Mouse (Mus musculus) T-helper 17 cell (primary cell): ENCODE measurements around the gene Ppp1r37.

Experiments used
- in situ Hi-C, 2 experiments: fragments of 300-600 bp; cut with MboI, MseI; formaldehyde crosslinking; loops; 1 replicate in 1 of 2; 2 replicates in 1 of 2; pipeline ENCODE4 v1.15.1; 2025; ENCODE audit warnings: high pct_unique_total_duplicates in 2 of 2

The Ppp1r37 gene

GRCm38 (mm10) chr7:19572926-19573775 lies 10.3 kb upstream of the Ppp1r37 start:
- in situ Hi-C loops = no loop called here

- in situ Hi-C loops = no loop called here
These were observed 6.8 kb upstream of the Ppp1r37 start for GRCm38 (mm10) chr7:19569647-19570046.

GRCm38 (mm10) chr7:19567426-19567825 lies 4.5 kb upstream of the Ppp1r37 start:
- in situ Hi-C loops = no loop called here

GRCm38 (mm10) chr7:19565803-19566202 lies 2.9 kb upstream of the Ppp1r37 start:
- in situ Hi-C loops = no loop called here

- in situ Hi-C loops = no loop called here
These were observed 1.6 kb upstream of the Ppp1r37 start for GRCm38 (mm10) chr7:19564455-19564854.

- in situ Hi-C loops = no loop called here
These were observed 1.0 kb upstream of the Ppp1r37 start for GRCm38 (mm10) chr7:19563884-19564283.

- in situ Hi-C loops = no loop called here
These were observed 872 bp downstream of the Ppp1r37 start for GRCm38 (mm10) chr7:19561765-19562642.

GRCm38 (mm10) chr7:19561431-19561764 lies 1.5 kb downstream of the Ppp1r37 start:
- in situ Hi-C loops = no loop called here

- in situ Hi-C loops = no loop called here
These were observed 2.2 kb downstream of the Ppp1r37 start for GRCm38 (mm10) chr7:19560491-19561260.

- in situ Hi-C loops = no loop called here
These were observed 3.9 kb downstream of the Ppp1r37 start for GRCm38 (mm10) chr7:19558965-19559364.

GRCm38 (mm10) chr7:19557982-19558900 lies 4.6 kb downstream of the Ppp1r37 start:
- in situ Hi-C loops = no loop called here

GRCm38 (mm10) chr7:19557086-19557485 lies 5.8 kb downstream of the Ppp1r37 start:
- in situ Hi-C loops = no loop called here

GRCm38 (mm10) chr7:19554168-19554567 lies 8.7 kb downstream of the Ppp1r37 start:
- in situ Hi-C loops = no loop called here

- in situ Hi-C loops = no loop called here
These were observed 10.4 kb downstream of the Ppp1r37 start for GRCm38 (mm10) chr7:19552443-19552842.

GRCm38 (mm10) chr7:19551634-19552033 lies 11.2 kb downstream of the Ppp1r37 start:
- in situ Hi-C loops = no loop called here

- in situ Hi-C loops = no loop called here
These were observed 13.5 kb downstream of the Ppp1r37 start for GRCm38 (mm10) chr7:19549394-19549793.

GRCm38 (mm10) chr7:19547344-19547969 lies 15.4 kb downstream of the Ppp1r37 start:
- in situ Hi-C loops = no loop called here

GRCm38 (mm10) chr7:19546007-19546406 lies 16.9 kb downstream of the Ppp1r37 start:
- in situ Hi-C loops = no loop called here

GRCm38 (mm10) chr7:19543584-19543983 lies 19.3 kb downstream of the Ppp1r37 start:
- in situ Hi-C loops = no loop called here

- in situ Hi-C loops = no loop called here
These were observed 20.7 kb downstream of the Ppp1r37 start for GRCm38 (mm10) chr7:19542155-19542691.
